Mouse (Mus musculus): Measurements from ENCODE around the gene Scn8a. TPM values are rescaled to one million over a fixed set of nuclear protein-coding genes. Genes with fewer than 3 reads are reported as not detected.

Scn8a gene
- polyA plus RNA-seq, 1 experiment from 2014 or later = 0.59 TPM

DNA sequence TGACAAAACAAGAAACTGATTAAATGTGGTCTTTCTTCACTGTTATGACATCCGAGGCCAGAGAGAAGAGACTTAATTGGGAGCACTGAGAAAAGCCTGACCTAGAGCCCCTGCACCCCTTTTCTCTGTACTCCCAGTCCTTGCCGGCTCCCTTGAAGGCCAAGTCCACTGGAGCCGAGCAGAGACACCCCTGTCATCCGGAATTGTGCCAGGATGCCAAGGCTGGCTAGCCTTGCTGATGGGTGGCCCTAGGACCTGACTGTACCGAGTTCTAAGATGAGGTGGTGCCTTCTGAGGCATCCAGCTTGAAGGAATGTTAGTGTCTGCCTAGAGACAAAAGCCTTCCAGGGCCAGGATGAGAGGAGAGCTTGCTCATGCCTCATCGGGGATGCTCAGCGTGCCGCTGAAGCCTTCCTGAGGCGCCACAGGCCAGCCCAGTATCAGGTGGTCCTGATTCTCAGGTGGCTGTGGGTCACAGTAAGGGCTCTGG lies 210.4 kb downstream of the Scn8a start:
- H3K4me3 ChIP-seq (ENCODE audit: low read depth, low read length) = no peak overlapping the region
- H3K36me3 ChIP-seq (ENCODE audit: control insufficient read depth, insufficient read depth) = no peaks in the 10 kb centered on the region
- H3K27ac ChIP-seq (ENCODE audit: low read depth, low read length) = no peak overlapping the region
- H3K9me3 ChIP-seq (ENCODE audit: control insufficient read depth) = no peaks in the 10 kb centered on the region
- H3K9ac ChIP-seq (ENCODE audit: low read depth, low read length) = no peak overlapping the region
- no peak overlapping the region for H3K4me2 ChIP-seq (replicated peaks; ENCODE audit: low read depth)
- 88% methylated on average over 9 of the region's 9 CpGs for WGBS
- TF ChIP-seq CTCF (IDR thresholded peaks at IDR 0.05; ENCODE audit: low read depth) = no peak
- H3K27me3 ChIP-seq (replicated peaks; ENCODE audit: control insufficient read depth, insufficient read depth, low read length) = 0 out of 2 replicates have a peak, but pooled peaks cover 7% of the 10 kb centered on the region
- no peak for ATAC-seq
- H3K4me1 ChIP-seq (replicated peaks; ENCODE audit: control insufficient read depth, insufficient read depth, low read length) = peaks cover 4% of the 10 kb centered on the region; the same call in 1 of the 2 replicates

DNA sequence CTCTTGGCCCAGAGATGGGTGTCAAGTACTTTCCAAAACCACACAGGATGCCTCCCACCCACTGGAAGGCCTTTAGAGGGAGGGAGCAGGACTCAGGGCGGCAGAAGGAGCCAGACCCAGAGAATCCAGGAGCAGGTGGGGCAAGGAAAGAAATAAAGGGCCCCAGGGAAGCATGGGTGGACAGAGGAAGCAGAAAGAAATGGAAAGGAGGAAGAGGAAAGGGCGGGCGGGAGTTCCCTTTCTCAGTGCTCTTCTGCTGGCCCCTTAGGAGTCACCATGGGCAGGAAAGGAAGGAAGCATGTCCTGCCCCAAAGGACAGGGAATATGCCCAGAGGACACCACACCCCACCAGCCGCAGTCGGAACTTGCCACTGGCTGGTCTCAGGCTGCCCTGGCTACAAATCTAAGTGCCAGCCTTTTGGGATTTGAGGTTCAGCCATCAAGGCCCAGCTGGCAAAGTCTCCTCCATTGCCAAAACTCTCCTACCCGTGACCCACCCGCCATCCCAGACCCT lies 211.4 kb downstream of the Scn8a start:
- 79% methylated on average over 7 of the region's 7 CpGs for WGBS
- Histone ChIP-seq H3K36me3 (ENCODE audit: control insufficient read depth, insufficient read depth) (no peaks in the 10 kb centered on the region), H3K4me3 (ENCODE audit: low read depth, low read length) (no peak overlapping the region), H3K4me2 (replicated peaks; ENCODE audit: low read depth) (no peak overlapping the region), H3K4me1 (replicated peaks; ENCODE audit: control insufficient read depth, insufficient read depth, low read length) (peaks cover 4% of the 10 kb centered on the region; the same call in 1 of the 2 replicates), H3K9ac (ENCODE audit: low read depth, low read length) (no peak overlapping the region), H3K9me3 (ENCODE audit: control insufficient read depth) (no peaks in the 10 kb centered on the region), H3K27ac (ENCODE audit: low read depth, low read length) (no peak overlapping the region), H3K27me3 (replicated peaks; ENCODE audit: control insufficient read depth, insufficient read depth, low read length) (0 out of 2 replicates have a peak, but pooled peaks cover 7% of the 10 kb centered on the region)
- ATAC-seq = no peak
- TF ChIP-seq CTCF (IDR thresholded peaks at IDR 0.05; ENCODE audit: low read depth) = no peak

DNA sequence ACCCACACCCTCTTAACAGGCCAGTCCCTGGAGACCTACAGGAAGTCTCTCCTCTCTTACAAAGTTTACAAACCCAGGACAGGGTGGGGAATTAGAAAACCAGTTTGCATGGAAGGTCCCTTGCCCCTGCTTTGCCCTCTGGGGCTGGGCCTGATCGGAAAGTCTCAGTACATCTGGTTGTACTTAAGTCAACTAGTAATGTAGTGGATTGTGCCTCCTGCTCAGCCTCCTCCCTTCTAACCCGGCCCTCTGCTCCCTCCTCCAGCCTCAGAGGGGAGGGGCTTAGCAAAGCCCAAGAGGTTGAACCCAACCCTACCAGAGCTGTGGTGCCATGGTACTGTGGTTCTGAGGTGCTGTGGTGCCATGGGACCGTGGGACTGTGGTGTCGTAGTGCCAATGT lies 212.6 kb downstream of the Scn8a start:
- Histone ChIP-seq H3K9me3 (ENCODE audit: control insufficient read depth) (no peaks in the 10 kb centered on the region), H3K4me2 (replicated peaks; ENCODE audit: low read depth) (no peak overlapping the region), H3K36me3 (ENCODE audit: control insufficient read depth, insufficient read depth) (no peaks in the 10 kb centered on the region), H3K4me3 (ENCODE audit: low read depth, low read length) (no peak overlapping the region), H3K27me3 (replicated peaks; ENCODE audit: control insufficient read depth, insufficient read depth, low read length) (0 out of 2 replicates have a peak, but pooled peaks cover 4% of the 10 kb centered on the region), H3K4me1 (replicated peaks; ENCODE audit: control insufficient read depth, insufficient read depth, low read length) (peaks cover 4% of the 10 kb centered on the region; the same call in 1 of the 2 replicates), H3K27ac (ENCODE audit: low read depth, low read length) (no peak overlapping the region), H3K9ac (ENCODE audit: low read depth, low read length) (no peak overlapping the region)
- no peak for ATAC-seq
- TF ChIP-seq CTCF (IDR thresholded peaks at IDR 0.05; ENCODE audit: low read depth) = no peak
- WGBS = 50% methylated on average over 4 of the region's 4 CpGs

DNA sequence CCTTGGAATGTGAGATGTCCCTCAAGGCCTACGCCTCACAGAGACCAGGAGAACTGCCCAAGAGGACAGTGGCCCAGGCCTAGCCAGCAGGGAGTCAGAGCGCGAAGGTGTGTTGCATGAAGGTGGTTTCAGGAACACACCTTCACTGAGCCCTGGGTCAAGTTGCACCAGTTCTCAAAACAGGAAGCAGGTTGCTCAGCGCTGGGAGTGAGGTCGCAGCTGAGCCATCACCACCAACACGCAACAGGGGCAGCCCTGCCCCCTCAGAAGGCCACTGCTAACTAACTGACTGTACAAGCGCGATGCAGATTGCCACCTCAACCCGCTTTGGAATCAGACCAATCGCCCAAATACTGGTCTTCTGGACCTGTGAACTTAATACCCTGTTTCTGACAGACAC lies 214.8 kb downstream of the Scn8a start:
- TF ChIP-seq CTCF (IDR thresholded peaks at IDR 0.05; ENCODE audit: low read depth) = no peak

DNA sequence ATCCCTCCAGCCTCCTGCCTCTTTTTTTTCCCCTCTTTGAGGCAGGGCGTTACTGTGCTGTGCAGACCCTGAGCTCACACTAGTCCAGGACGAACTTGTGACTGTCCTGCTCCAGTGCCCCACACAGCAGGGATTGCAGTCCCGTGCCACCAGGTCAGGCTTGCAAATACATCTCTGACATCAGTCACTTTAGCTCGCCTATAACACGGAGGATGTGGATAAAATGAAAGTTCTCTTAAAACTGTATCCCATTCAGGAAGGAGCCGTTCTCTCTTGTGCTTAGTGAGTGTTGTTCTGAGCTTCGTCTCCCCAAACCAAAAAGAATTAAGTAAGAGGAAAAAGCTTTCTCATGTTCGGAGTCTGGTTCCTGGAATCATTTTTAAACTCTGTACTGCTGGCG lies 216.8 kb downstream of the Scn8a start:
- ATAC-seq = no peak
- H3K27ac ChIP-seq (ENCODE audit: low read depth, low read length) = no peak overlapping the region
- no peaks in the 10 kb centered on the region for H3K36me3 ChIP-seq (ENCODE audit: control insufficient read depth, insufficient read depth)
- 69% methylated on average over 9 of the region's 9 CpGs for WGBS
- no peaks in the 10 kb centered on the region for H3K27me3 ChIP-seq (replicated peaks; ENCODE audit: control insufficient read depth, insufficient read depth, low read length)
- no peak overlapping the region for H3K4me3 ChIP-seq (ENCODE audit: low read depth, low read length)
- TF ChIP-seq CTCF (IDR thresholded peaks at IDR 0.05; ENCODE audit: low read depth) = no peak
- H3K9me3 ChIP-seq (ENCODE audit: control insufficient read depth) = no peaks in the 10 kb centered on the region
- H3K9ac ChIP-seq (ENCODE audit: low read depth, low read length) = no peak overlapping the region
- H3K4me1 ChIP-seq (replicated peaks; ENCODE audit: control insufficient read depth, insufficient read depth, low read length) = no peaks in the 10 kb centered on the region
- H3K4me2 ChIP-seq (replicated peaks; ENCODE audit: low read depth) = no peak overlapping the region

More for the DNA sequence above, 214.8 kb downstream of the Scn8a start:
- Histone ChIP-seq H3K4me2 (replicated peaks; ENCODE audit: low read depth) (no peak overlapping the region), H3K9me3 (ENCODE audit: control insufficient read depth) (no peaks in the 10 kb centered on the region), H3K9ac (ENCODE audit: low read depth, low read length) (no peak overlapping the region), H3K4me3 (ENCODE audit: low read depth, low read length) (no peak overlapping the region), H3K27ac (ENCODE audit: low read depth, low read length) (no peak overlapping the region), H3K27me3 (replicated peaks; ENCODE audit: control insufficient read depth, insufficient read depth, low read length) (no peaks in the 10 kb centered on the region), H3K36me3 (ENCODE audit: control insufficient read depth, insufficient read depth) (no peaks in the 10 kb centered on the region), H3K4me1 (replicated peaks; ENCODE audit: control insufficient read depth, insufficient read depth, low read length) (no peaks in the 10 kb centered on the region)
- WGBS = 78% methylated on average over 10 of the region's 10 CpGs
- no peak for ATAC-seq

DNA sequence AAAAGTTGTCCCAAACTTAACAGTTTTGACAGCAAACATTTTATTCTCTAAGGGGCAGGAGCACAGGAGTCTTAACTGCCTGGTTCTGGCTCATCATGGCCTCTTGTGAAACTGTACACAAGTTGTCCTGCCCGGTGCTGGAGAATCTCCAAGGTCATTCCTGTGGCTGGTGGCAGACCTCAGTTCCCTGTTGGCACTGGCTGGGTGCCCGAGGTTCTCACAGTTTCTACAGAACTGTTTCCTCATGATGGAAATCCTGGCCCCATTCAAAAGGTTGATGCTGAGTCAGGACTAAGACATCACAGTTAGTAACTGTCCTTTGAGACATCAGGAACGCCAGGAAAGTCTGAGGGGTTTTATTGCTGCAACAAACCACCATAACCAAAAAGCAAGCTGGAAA lies 217.3 kb downstream of the Scn8a start:
- TF ChIP-seq CTCF (IDR thresholded peaks at IDR 0.05; ENCODE audit: low read depth) = no peak
- Histone ChIP-seq H3K9me3 (ENCODE audit: control insufficient read depth) (no peaks in the 10 kb centered on the region), H3K4me2 (replicated peaks; ENCODE audit: low read depth) (no peak overlapping the region), H3K4me1 (replicated peaks; ENCODE audit: control insufficient read depth, insufficient read depth, low read length) (no peaks in the 10 kb centered on the region), H3K36me3 (ENCODE audit: control insufficient read depth, insufficient read depth) (no peaks in the 10 kb centered on the region), H3K9ac (ENCODE audit: low read depth, low read length) (no peak overlapping the region), H3K27ac (ENCODE audit: low read depth, low read length) (no peak overlapping the region), H3K4me3 (ENCODE audit: low read depth, low read length) (no peak overlapping the region), H3K27me3 (replicated peaks; ENCODE audit: control insufficient read depth, insufficient read depth, low read length) (no peaks in the 10 kb centered on the region)
- no peak for ATAC-seq
- WGBS = 66% methylated on average over 3 of the region's 3 CpGs
